Mouse (Mus musculus) ES-E14 (cell line): ENCODE measurements around the gene Gm42688. TPM values are rescaled to one million over a fixed set of nuclear protein-coding genes. Genes with fewer than 3 reads are reported as not detected.

ENCODE experiments used
- DNase-seq: peaks from one replicate; pipeline ENCODE4 v3.0.0-alpha.2; 2013; ENCODE audit warnings: low read depth, low spot score
- H3K27ac ChIP-seq: 2 replicates; pipeline ENCODE4 v1.5.1; 2012; ENCODE audit warnings: low read depth, mild to moderate bottlenecking, low read length, moderate library complexity, mixed read lengths; ENCODE audit not compliant: poor library complexity, insufficient read depth, severe bottlenecking
- H3K36me3 ChIP-seq: 2 replicates; pipeline ENCODE4 v1.6.1; 2012; ENCODE audit warnings: mild to moderate bottlenecking, low read length, moderate library complexity, mixed read lengths; ENCODE audit not compliant: control insufficient read depth, poor library complexity, insufficient read depth, severe bottlenecking
- H3K4me1 ChIP-seq, 2 experiments: fragments of 150-350 bp in 1 of 2; sonication (generic) in 1 of 2; 2 replicates each; pipeline ENCODE4 v1.6.1; 2012; ENCODE audit warnings: low read length in 2 of 2, mild to moderate bottlenecking in 1 of 2, mixed read lengths in 1 of 2; ENCODE audit not compliant: control insufficient read depth in 2 of 2, insufficient read depth in 2 of 2, poor library complexity in 1 of 2
- H3K4me3 ChIP-seq, 2 experiments: fragments of 150-350 bp in 1 of 2; sonication (generic) in 1 of 2; 2 replicates each; pipeline ENCODE4 v1.5.1; 2012; ENCODE audit warnings: low read length in 2 of 2, low read depth in 1 of 2, mild to moderate bottlenecking in 1 of 2, mixed read lengths in 1 of 2; ENCODE audit not compliant: insufficient read depth in 1 of 2, poor library complexity in 1 of 2, severe bottlenecking in 1 of 2
- H3K9ac ChIP-seq: 2 replicates; pipeline ENCODE4 v1.6.1; 2012; ENCODE audit warnings: low read depth, mild to moderate bottlenecking, low read length, mixed read lengths; ENCODE audit not compliant: poor library complexity, insufficient read depth, severe bottlenecking
- H3K9me3 ChIP-seq: fragments of 150-350 bp; sonication (generic); 2 replicates; pipeline ENCODE4 v1.6.1; 2012; ENCODE audit warnings: low read depth, mild to moderate bottlenecking, low read length; ENCODE audit not compliant: control insufficient read depth, insufficient read depth
- CHD2 ChIP-seq: IDR thresholded peaks from 2 replicates; pipeline ENCODE4 v1.6.1; 2014; ENCODE audit warnings: mild to moderate bottlenecking, low read depth, low read length, inconsistent platforms
- HCFC1 ChIP-seq: IDR thresholded peaks from 2 replicates; pipeline ENCODE4 v1.6.1; 2012; ENCODE audit warnings: low read length, inconsistent platforms, borderline replicate concordance; ENCODE audit not compliant: insufficient read depth
- MAFK ChIP-seq: IDR thresholded peaks from 2 replicates; pipeline ENCODE4 v1.6.1; 2014; ENCODE audit warnings: mild to moderate bottlenecking, low read depth, low read length, inconsistent platforms; ENCODE audit not compliant: insufficient read depth
- ZC3H11A ChIP-seq: IDR thresholded peaks from 2 replicates; pipeline ENCODE4 v1.6.1; 2012; ENCODE audit warnings: low read depth, mild to moderate bottlenecking, inconsistent platforms, low read length, borderline replicate concordance
- ZNF384 ChIP-seq: IDR thresholded peaks from 2 replicates; pipeline ENCODE4 v1.6.1; 2012; ENCODE audit warnings: low read depth, low read length, inconsistent platforms
- in situ Hi-C, 2 experiments: fragments of 600-800 bp; cut with MboI; formaldehyde crosslinking; loops; one replicate each; pipeline ENCODE4 v1.15.1; 2025; ENCODE audit warnings: low sequenced_read_pairs in 2 of 2, inconsistent platforms in 1 of 2; ENCODE audit not compliant: unreplicated experiment in 2 of 2
- total RNA-seq: library from RNA; depleted of rRNA; stranded (reverse); fragments of 300-350 nt; gene quantifications from 2 replicates; pipeline ENCODE4 v1.2.3, GENCODE M21; 2012

Gm42688 gene
- total RNA-seq, 1 experiment: 1.3 TPM

DNA sequence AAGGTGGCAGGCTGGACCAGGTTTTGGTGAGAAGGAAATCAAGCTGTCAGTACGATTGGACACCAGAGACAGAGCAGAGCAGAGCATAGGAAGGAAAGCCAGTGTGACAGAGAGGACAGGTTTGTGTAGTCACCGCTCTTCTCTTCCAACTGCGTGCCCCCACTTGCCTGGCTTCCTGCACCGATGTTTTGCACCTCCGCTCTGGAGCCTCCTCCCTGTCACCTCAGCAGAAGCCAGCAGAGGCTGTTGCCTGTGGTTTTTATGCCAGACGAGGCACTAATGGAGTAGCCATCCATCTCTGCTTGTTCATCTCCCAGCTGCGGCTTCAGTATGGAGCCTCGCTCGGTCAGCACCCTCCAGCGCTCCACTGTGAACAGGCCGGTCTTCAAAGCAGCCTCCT is 41.5 kb downstream of the Gm42688 start:
- no peak overlapping the region for H3K9ac ChIP-seq
- no peaks in the 10 kb centered on the region for H3K36me3 ChIP-seq
- no peak for DNase-seq
- in situ Hi-C loops: no loop called here
- TF ChIP-seq MAFK (no peak), CHD2 (no peak), ZC3H11A (no peak)
- peaks cover 9 to 10% of the 10 kb centered on the region in 2 experiments; a peak in 3 of 4 replicates for H3K4me1 ChIP-seq
- H3K27ac ChIP-seq: no peak overlapping the region
- H3K9me3 ChIP-seq: no peaks in the 10 kb centered on the region
- peak overlapping the region in 1 of 2 experiments; percentile 50; a peak in 1 of 4 replicates for H3K4me3 ChIP-seq

- in situ Hi-C loops: no loop called here
- H3K9me3 ChIP-seq: no peaks in the 10 kb centered on the region
- no peaks in the 10 kb centered on the region for H3K36me3 ChIP-seq
- no peak overlapping the region for H3K27ac ChIP-seq
- DNase-seq: no peak
- peaks cover 1 to 8% of the 10 kb centered on the region in 2 experiments; a peak in 2 of 4 replicates for H3K4me1 ChIP-seq
- H3K4me3 ChIP-seq: no peak overlapping the region
- TF ChIP-seq ZNF384: no peak
- TF ChIP-seq MAFK: no peak
- TF ChIP-seq CHD2: no peak
- TF ChIP-seq HCFC1: no peak
- no peak for TF ChIP-seq ZC3H11A
- no peak overlapping the region for H3K9ac ChIP-seq
These were observed 43.8 kb downstream of the Gm42688 start for GRCm38 (mm10) chr6:83145209-83145608.

- Histone ChIP-seq H3K4me1 (peaks cover 1 to 8% of the 10 kb centered on the region in 2 experiments; a peak in 2 of 4 replicates), H3K36me3 (no peaks in the 10 kb centered on the region)
These were observed 44.4 kb downstream of the Gm42688 start for GRCm38 (mm10) chr6:83145805-83146204.

GRCm38 (mm10) chr6:83147280-83147679 is 45.9 kb downstream of the Gm42688 start:
- peaks cover 1 to 10% of the 10 kb centered on the region in 2 experiments; a peak in 3 of 4 replicates for H3K4me1 ChIP-seq
- TF ChIP-seq MAFK (no peak), HCFC1 (no peak), CHD2 (no peak), ZC3H11A (no peak), ZNF384 (no peak)
- no peaks in the 10 kb centered on the region for H3K36me3 ChIP-seq
- peak overlapping the region; percentile 17; the same call in 1 of the 2 replicates for H3K9ac ChIP-seq
- H3K4me3 ChIP-seq: peak overlapping the region in 1 of 2 experiments; percentile 8; a peak in 1 of 4 replicates
- H3K9me3 ChIP-seq: no peaks in the 10 kb centered on the region
- DNase-seq: no peak
- in situ Hi-C loops: no loop called here
- H3K27ac ChIP-seq: 0 out of 2 replicates have a peak overlapping the region, but pooled peaks have one; percentile 46

More at GRCm38 (mm10) chr6:83145805-83146204, 44.4 kb downstream of the Gm42688 start:
- TF ChIP-seq MAFK (no peak), ZNF384 (no peak), ZC3H11A (no peak), CHD2 (no peak), HCFC1 (no peak)
- DNase-seq: no peak
- Histone ChIP-seq H3K4me3 (peak overlapping the region in 1 of 2 experiments; percentile 5; a peak in 1 of 4 replicates), H3K9me3 (no peaks in the 10 kb centered on the region), H3K27ac (no peak overlapping the region), H3K9ac (no peak overlapping the region)
- in situ Hi-C loops: no loop called here
